ENCODE assay signal across 29 mouse cellular contexts in the genomic region with DNA sequence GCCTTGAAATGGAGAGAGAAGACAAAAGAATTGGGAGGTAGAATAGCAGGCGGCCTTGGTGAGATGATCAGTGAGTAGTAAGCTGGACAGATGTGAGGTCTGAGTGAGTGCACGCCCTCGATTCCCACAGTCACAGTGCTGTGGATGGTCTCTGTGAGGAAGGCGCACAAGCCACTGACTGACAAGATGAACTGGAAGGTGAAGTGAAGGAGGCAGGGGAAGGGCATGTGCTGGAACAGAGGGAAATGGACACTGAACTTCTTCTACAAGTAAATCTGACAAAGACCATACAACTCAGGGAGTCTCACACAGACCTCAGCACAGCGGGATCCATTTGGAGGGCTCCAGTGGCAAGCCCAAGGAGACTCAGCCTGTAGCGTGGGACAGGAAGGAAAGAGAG.
"Had no signal": no experiment of that assay in that cellular context is flagged by ENCODE, and none has a peak within 500 bp of the region (broad histone marks: within the 10 kb centered on the region; RNA-seq: fewer than 3 reads in every experiment).

No protein-coding gene starts in this region.

- H3K27me3 ChIP-seq: heart, embryonic 12.5 days; heart, embryonic 13.5 days; heart, embryonic 15.5 days; hindbrain, embryonic 12.5 days; hindbrain, embryonic 13.5 days; hindbrain, embryonic 15.5 days; intestine, embryonic 15.5 days; kidney, embryonic 15.5 days had no signal

- H3K36me3 ChIP-seq: heart, embryonic 12.5 days; heart, embryonic 13.5 days; heart, embryonic 15.5 days; hindbrain, embryonic 10.5 days; hindbrain, embryonic 12.5 days; hindbrain, embryonic 13.5 days; hindbrain, embryonic 15.5 days; intestine, embryonic 15.5 days; kidney, embryonic 15.5 days had no signal

- H3K9ac ChIP-seq: heart, embryonic 12.5 days; heart, embryonic 13.5 days; heart, embryonic 15.5 days; hindbrain, embryonic 12.5 days; hindbrain, embryonic 13.5 days; hindbrain, embryonic 14.5 days; hindbrain, embryonic 15.5 days; intestine, embryonic 15.5 days; kidney, embryonic 15.5 days had no signal

- DNase-seq: heart, postnatal 10 days; heart, postnatal 14 days; heart, postnatal 4 days; kidney, adult 11 months; kidney, adult 18-20 months; kidney, adult 2 months; kidney, adult 8-10 months; kidney, adult 9 months; kidney, postnatal 10 days; kidney, postnatal 14 days; kidney, postnatal 25 days; kidney, postnatal 36 days; kidney, postnatal 4 days; layer of hippocampus, adult 9-11 months; layer of hippocampus, postnatal 36 days had no signal

- H3K4me1 ChIP-seq: hindbrain, embryonic 10.5 days; hindbrain, embryonic 12.5 days; hindbrain, embryonic 15.5 days; intestine, embryonic 15.5 days; kidney, embryonic 15.5 days had no signal

- H3K4me3 ChIP-seq: heart, embryonic 12.5 days; heart, embryonic 13.5 days; heart, embryonic 15.5 days; hindbrain, embryonic 10.5 days; hindbrain, embryonic 12.5 days; hindbrain, embryonic 13.5 days; hindbrain, embryonic 15.5 days; intestine, embryonic 15.5 days; kidney, embryonic 15.5 days; layer of hippocampus, adult 2 months; left cerebral cortex, adult 2 months had no signal

- H3K9me3 ChIP-seq: heart, embryonic 12.5 days; heart, embryonic 13.5 days; heart, embryonic 15.5 days; hindbrain, embryonic 10.5 days; hindbrain, embryonic 12.5 days; hindbrain, embryonic 13.5 days; hindbrain, embryonic 15.5 days; intestine, embryonic 15.5 days; kidney, embryonic 15.5 days had no signal

- H3K27ac ChIP-seq: heart, embryonic 13.5 days; heart, embryonic 15.5 days; hindbrain, embryonic 10.5 days; hindbrain, embryonic 12.5 days; hindbrain, embryonic 13.5 days; hindbrain, embryonic 14.5 days; hindbrain, embryonic 15.5 days; hindbrain, postnatal 0 days; intestine, embryonic 15.5 days; kidney, embryonic 15.5 days; kidney, postnatal 0 days; layer of hippocampus, adult 2 months; left cerebral cortex, adult 2 months had no signal
